ENCODE assay signal across 16 mouse cellular contexts in genomic region chr6:77109095-77109945, GRCm38 (mm10).
A peak's percentile ranks its signal among the peaks of the same experiment; 100 is the strongest.
DNase-seq lines count a peak whose midpoint lies in the region; ATAC-seq and TF ChIP-seq lines count a peak whose summit lies in the region.
"Had no signal": no experiment of that assay in that cellular context is flagged by ENCODE, and none has a peak within 500 bp of the region (broad histone marks: within the 10 kb centered on the region; RNA-seq: fewer than 3 reads in every experiment).

No protein-coding gene starts in this region.

- no peaks in the 10 kb centered on the region for H3K4me1 ChIP-seq in heart, embryonic 11.5 days (ENCODE audit: control insufficient read depth, insufficient read depth, low read length)
- H3K4me1 ChIP-seq in limb, embryonic 14.5 days (ENCODE audit: control insufficient read depth, insufficient read depth, low read length), result no peaks in the 10 kb centered on the region
- no peaks in the 10 kb centered on the region for H3K4me1 ChIP-seq in limb, embryonic 10.5 days
- H3K4me1 ChIP-seq in neural tube, embryonic 15.5 days, result peaks cover 14% of the 10 kb centered on the region; the same call in 1 of the 2 replicates
- H3K4me1 ChIP-seq: embryonic facial prominence, embryonic 12.5 days; heart, embryonic 13.5 days; lung, embryonic 15.5 days had no signal

- H3K27ac ChIP-seq in heart, embryonic 11.5 days (ENCODE audit: low read depth, low read length), result no peak overlapping the region
- H3K27ac ChIP-seq in limb, embryonic 14.5 days (replicated peaks; ENCODE audit: low read depth, low read length), result no peak overlapping the region
- H3K27ac ChIP-seq in limb, embryonic 10.5 days, result no peak overlapping the region
- peak overlapping the region; percentile 1; the same call in 1 of the 2 replicates for H3K27ac ChIP-seq in neural tube, embryonic 15.5 days (replicated peaks)
- H3K27ac ChIP-seq: embryonic facial prominence, embryonic 12.5 days; heart, embryonic 13.5 days; lung, embryonic 15.5 days had no signal

- ATAC-seq in heart, embryonic 11.5 days (replicated peaks; ENCODE audit: insufficient number of reproducible peaks, low FRiP score, low TSS enrichment), result no peak
- no peak for ATAC-seq in limb, embryonic 14.5 days (ENCODE audit: low FRiP score, low read depth)
- no peak for ATAC-seq in neural tube, embryonic 15.5 days (ENCODE audit: low FRiP score)

- WGBS in heart, embryonic 11.5 days (ENCODE audit: insufficient replicate concordance), result 72% methylated on average over 10 of the region's 10 CpGs
- 75% methylated on average over 10 of the region's 10 CpGs for WGBS in limb, embryonic 14.5 days
- WGBS in limb, embryonic 10.5 days, result 84% methylated on average over 10 of the region's 10 CpGs
- WGBS in neural tube, embryonic 15.5 days, result 80% methylated on average over 10 of the region's 10 CpGs

- intact Hi-C loops in left cerebral cortex, postnatal 14 days (cut with DNase I), result no loop called here

- no peak for TF ChIP-seq POLR2A in limb, embryonic 14.5 days (IDR thresholded peaks at IDR 0.05; ENCODE audit: borderline replicate concordance, extremely low read depth, insufficient read depth, insufficient read length)

- H3K36me3 ChIP-seq in heart, embryonic 11.5 days (ENCODE audit: control insufficient read depth, insufficient read depth, low read length), result no peaks in the 10 kb centered on the region
- no peaks in the 10 kb centered on the region for H3K36me3 ChIP-seq in limb, embryonic 14.5 days (ENCODE audit: control insufficient read depth, insufficient read depth, low read length)
- H3K36me3 ChIP-seq in limb, embryonic 10.5 days, result no peaks in the 10 kb centered on the region
- no peaks in the 10 kb centered on the region for H3K36me3 ChIP-seq in neural tube, embryonic 15.5 days
- H3K36me3 ChIP-seq: embryonic facial prominence, embryonic 12.5 days; heart, embryonic 13.5 days; lung, embryonic 15.5 days had no signal

- no peaks in the 10 kb centered on the region for H3K27me3 ChIP-seq in heart, embryonic 11.5 days (ENCODE audit: control insufficient read depth, insufficient read depth, low read length)
- H3K27me3 ChIP-seq in limb, embryonic 14.5 days (ENCODE audit: control insufficient read depth, insufficient read depth, low read length), result no peaks in the 10 kb centered on the region
- H3K27me3 ChIP-seq in limb, embryonic 10.5 days (ENCODE audit: low read depth, poor library complexity, severe bottlenecking), result no peaks in the 10 kb centered on the region
- no peaks in the 10 kb centered on the region for H3K27me3 ChIP-seq in neural tube, embryonic 15.5 days (replicated peaks)
- H3K27me3 ChIP-seq: embryonic facial prominence, embryonic 12.5 days; heart, embryonic 13.5 days; lung, embryonic 15.5 days had no signal

- peak; percentile 51 for DNase-seq in heart, adult 11 months
- no peak for DNase-seq in limb, embryonic 14.5 days (ENCODE audit: low spot score)
- DNase-seq in limb, embryonic 10.5 days (ENCODE audit: low spot score), result no peak
- DNase-seq in left cerebral cortex, postnatal 14 days (ENCODE audit: low spot score in 2 of 2), result peak; percentile 33 to 50
- no peak for DNase-seq in kidney, postnatal 25 days
- no peak for DNase-seq in urinary bladder, postnatal 14 days (ENCODE audit: low spot score)
- DNase-seq: adrenal gland, adult 8-10 months; cerebellum, postnatal 25 days; gastrocnemius, postnatal 25 days; kidney, adult 8-10 months had no signal

- H3K4me2 ChIP-seq in heart, embryonic 11.5 days, result no peak overlapping the region
- no peak overlapping the region for H3K4me2 ChIP-seq in limb, embryonic 14.5 days (replicated peaks; ENCODE audit: low read depth, low read length, severe bottlenecking)
- H3K4me2 ChIP-seq in neural tube, embryonic 15.5 days, result no peak overlapping the region
- H3K4me2 ChIP-seq: embryonic facial prominence, embryonic 12.5 days; heart, embryonic 13.5 days; liver, embryonic 11.5 days; lung, embryonic 15.5 days had no signal

- H3K9ac ChIP-seq in heart, embryonic 11.5 days (ENCODE audit: low read depth, low read length), result no peak overlapping the region
- 0 out of 2 replicates have a peak overlapping the region, but pooled peaks have one; percentile 4 for H3K9ac ChIP-seq in limb, embryonic 14.5 days (ENCODE audit: low read depth, low read length, severe bottlenecking)
- H3K9ac ChIP-seq in neural tube, embryonic 15.5 days (replicated peaks), result no peak overlapping the region
- H3K9ac ChIP-seq: embryonic facial prominence, embryonic 12.5 days; heart, embryonic 13.5 days; lung, embryonic 15.5 days had no signal

- H3K4me3 ChIP-seq in heart, embryonic 11.5 days (ENCODE audit: low read depth, low read length), result no peak overlapping the region
- H3K4me3 ChIP-seq in limb, embryonic 14.5 days (replicated peaks; ENCODE audit: low read length), result no peak overlapping the region
- no peak overlapping the region for H3K4me3 ChIP-seq in limb, embryonic 10.5 days
- H3K4me3 ChIP-seq in neural tube, embryonic 15.5 days (replicated peaks), result no peak overlapping the region
- H3K4me3 ChIP-seq: embryonic facial prominence, embryonic 12.5 days; heart, embryonic 13.5 days; lung, embryonic 15.5 days had no signal

- no peaks in the 10 kb centered on the region for H3K9me3 ChIP-seq in heart, embryonic 11.5 days (replicated peaks; ENCODE audit: control insufficient read depth, low read length)
- no peaks in the 10 kb centered on the region for H3K9me3 ChIP-seq in limb, embryonic 14.5 days (ENCODE audit: control insufficient read depth, low read length)
- H3K9me3 ChIP-seq in limb, embryonic 10.5 days (replicated peaks), result no peaks in the 10 kb centered on the region
- no peaks in the 10 kb centered on the region for H3K9me3 ChIP-seq in neural tube, embryonic 15.5 days (replicated peaks)
- H3K9me3 ChIP-seq: embryonic facial prominence, embryonic 12.5 days; heart, embryonic 13.5 days; lung, embryonic 15.5 days had no signal

Comparison
In these comparisons a context has a peak if more than half of its experiments do, and no peak if none do; other contexts are left out.
1. DNase-seq: peak in heart, adult 11 months (single experiment) and left cerebral cortex, postnatal 14 days (2 of 2); none in limb, embryonic 14.5 days (single experiment), limb, embryonic 10.5 days (single experiment), kidney, postnatal 25 days (0 of 2) and urinary bladder, postnatal 14 days (single experiment).